Mouse (Mus musculus): ENCODE measurements around the gene Cage1. TPM values are rescaled to one million over a fixed set of nuclear protein-coding genes. Genes with fewer than 3 reads are reported as not detected.

Cage1 gene
- 0.02 TPM in 1 of 2 replicates, not detected in the other for polyA plus RNA-seq (2012)

DNA sequence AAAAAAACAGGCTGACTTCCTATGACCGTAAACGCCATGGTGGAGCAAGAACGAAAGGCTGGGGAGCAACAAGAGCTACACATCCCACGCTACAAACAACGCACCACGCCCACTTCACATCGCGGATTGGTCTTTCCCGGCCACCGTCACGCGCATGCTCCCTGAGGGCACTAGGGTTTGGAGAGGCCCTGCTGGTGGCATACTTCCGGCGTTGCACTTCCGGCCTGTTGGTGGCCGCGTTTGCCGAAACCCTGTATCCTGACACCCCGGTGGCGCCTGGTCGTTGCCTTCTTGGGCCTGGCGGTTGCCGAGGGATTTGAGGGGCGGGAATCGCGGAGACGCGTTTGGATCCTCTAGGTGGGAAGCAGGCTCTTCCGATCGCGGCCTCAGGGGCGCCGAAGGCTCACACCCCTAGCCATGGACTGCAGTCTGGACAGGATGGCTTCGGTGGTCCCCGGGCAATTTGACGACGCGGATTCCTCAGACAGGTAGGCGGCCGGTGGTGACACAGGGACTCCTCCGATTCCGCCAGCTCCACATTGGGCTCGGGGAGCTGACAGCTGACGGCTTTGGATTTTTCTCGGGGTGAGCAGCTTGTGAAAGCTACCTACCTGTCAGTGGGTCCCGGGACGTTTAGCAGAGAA lies at the start of gene Cage1:
Cage1 (minus strand) TSS at position 26 of the 644 bp plus-strand sequence.
- H3K36me3 ChIP-seq (ENCODE audit: control insufficient read depth) = peaks cover 31% of the 10 kb centered on the region
- H3K27me3 ChIP-seq (ENCODE audit: control insufficient read depth) = no peaks in the 10 kb centered on the region
- TF ChIP-seq GATA1 (IDR thresholded peaks at IDR 0.05; ENCODE audit: low read length) = no peak
- no peak for TF ChIP-seq TAL1 (IDR thresholded peaks at IDR 0.05; ENCODE audit: low read length)
- peak within 1 kb of the TSS; percentile 79 for H3K4me3 ChIP-seq (replicated peaks)
- H3K4me1 ChIP-seq (ENCODE audit: control insufficient read depth) = peaks cover 38% of the 10 kb centered on the region
- no peaks in the 10 kb centered on the region; the same call in 1 of the 2 replicates for H3K9me3 ChIP-seq (ENCODE audit: control insufficient read depth, low read length)

DNA sequence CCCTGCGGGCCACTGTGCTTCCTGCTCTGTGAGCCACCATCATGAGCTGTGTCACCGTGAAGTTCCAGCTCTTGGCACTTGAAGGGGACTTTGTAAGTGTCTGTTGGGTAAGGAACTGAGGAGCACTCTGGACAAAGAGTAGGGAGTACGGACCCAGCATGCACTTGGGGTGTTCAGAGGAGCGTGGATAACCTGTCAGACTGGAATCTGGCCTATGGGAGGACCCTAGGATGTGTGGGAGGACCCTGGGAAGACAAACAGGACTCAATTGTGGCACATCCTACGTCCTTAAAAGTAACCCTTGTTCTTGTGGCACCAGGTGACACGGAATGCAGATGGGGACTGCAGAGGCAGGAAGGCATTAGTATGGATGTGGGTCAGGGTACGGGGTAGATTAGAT lies 44.3 kb upstream of the Cage1 start:
- no peak for TF ChIP-seq TAL1 (IDR thresholded peaks at IDR 0.05; ENCODE audit: low read length)
- no peak for TF ChIP-seq GATA1 (IDR thresholded peaks at IDR 0.05; ENCODE audit: low read length)

GRCm38 (mm10) chr13:38080725-38081124 lies 43.9 kb upstream of the Cage1 start:
- TF ChIP-seq GATA1 (IDR thresholded peaks at IDR 0.05; ENCODE audit: low read length) = no peak
- Histone ChIP-seq H3K4me1 (ENCODE audit: control insufficient read depth) (no peaks in the 10 kb centered on the region), H3K36me3 (ENCODE audit: control insufficient read depth) (no peaks in the 10 kb centered on the region), H3K27me3 (ENCODE audit: control insufficient read depth) (peaks cover 10% of the 10 kb centered on the region), H3K4me3 (replicated peaks) (no peak overlapping the region), H3K9me3 (ENCODE audit: control insufficient read depth, low read length) (no peaks in the 10 kb centered on the region)

More for the DNA sequence above, 44.3 kb upstream of the Cage1 start:
- Histone ChIP-seq H3K4me1 (ENCODE audit: control insufficient read depth) (no peaks in the 10 kb centered on the region), H3K27me3 (ENCODE audit: control insufficient read depth) (peaks cover 10% of the 10 kb centered on the region), H3K36me3 (ENCODE audit: control insufficient read depth) (no peaks in the 10 kb centered on the region), H3K4me3 (replicated peaks) (no peak overlapping the region), H3K9me3 (ENCODE audit: control insufficient read depth, low read length) (no peaks in the 10 kb centered on the region)

- Histone ChIP-seq H3K27me3 (ENCODE audit: control insufficient read depth) (peaks cover 10% of the 10 kb centered on the region), H3K4me1 (ENCODE audit: control insufficient read depth) (no peaks in the 10 kb centered on the region), H3K36me3 (ENCODE audit: control insufficient read depth) (no peaks in the 10 kb centered on the region), H3K9me3 (ENCODE audit: control insufficient read depth, low read length) (no peaks in the 10 kb centered on the region), H3K4me3 (replicated peaks) (no peak overlapping the region)
- TF ChIP-seq TAL1 (IDR thresholded peaks at IDR 0.05; ENCODE audit: low read length) (no peak), GATA1 (IDR thresholded peaks at IDR 0.05; ENCODE audit: low read length) (no peak)
These were observed 43.1 kb upstream of the Cage1 start for GRCm38 (mm10) chr13:38080014-38080413.

GRCm38 (mm10) chr13:38079366-38079765 lies 42.5 kb upstream of the Cage1 start:
- H3K4me1 ChIP-seq (ENCODE audit: control insufficient read depth) = peaks cover 2% of the 10 kb centered on the region
- TF ChIP-seq GATA1 (IDR thresholded peaks at IDR 0.05; ENCODE audit: low read length) (no peak), TAL1 (IDR thresholded peaks at IDR 0.05; ENCODE audit: low read length) (no peak)
- H3K4me3 ChIP-seq (replicated peaks) = no peak overlapping the region
- H3K9me3 ChIP-seq (ENCODE audit: control insufficient read depth, low read length) = no peaks in the 10 kb centered on the region
- no peaks in the 10 kb centered on the region for H3K36me3 ChIP-seq (ENCODE audit: control insufficient read depth)
- peaks cover 11% of the 10 kb centered on the region for H3K27me3 ChIP-seq (ENCODE audit: control insufficient read depth)

GRCm38 (mm10) chr13:38078836-38079235 lies 42.0 kb upstream of the Cage1 start:
- H3K4me3 ChIP-seq (replicated peaks) = no peak overlapping the region
- peaks cover 13% of the 10 kb centered on the region for H3K27me3 ChIP-seq (ENCODE audit: control insufficient read depth)
- H3K9me3 ChIP-seq (ENCODE audit: control insufficient read depth, low read length) = no peaks in the 10 kb centered on the region
- H3K4me1 ChIP-seq (ENCODE audit: control insufficient read depth) = peaks cover 8% of the 10 kb centered on the region
- TF ChIP-seq TAL1 (IDR thresholded peaks at IDR 0.05; ENCODE audit: low read length) = no peak
- TF ChIP-seq GATA1 (IDR thresholded peaks at IDR 0.05; ENCODE audit: low read length) = no peak
- no peaks in the 10 kb centered on the region for H3K36me3 ChIP-seq (ENCODE audit: control insufficient read depth)

DNA sequence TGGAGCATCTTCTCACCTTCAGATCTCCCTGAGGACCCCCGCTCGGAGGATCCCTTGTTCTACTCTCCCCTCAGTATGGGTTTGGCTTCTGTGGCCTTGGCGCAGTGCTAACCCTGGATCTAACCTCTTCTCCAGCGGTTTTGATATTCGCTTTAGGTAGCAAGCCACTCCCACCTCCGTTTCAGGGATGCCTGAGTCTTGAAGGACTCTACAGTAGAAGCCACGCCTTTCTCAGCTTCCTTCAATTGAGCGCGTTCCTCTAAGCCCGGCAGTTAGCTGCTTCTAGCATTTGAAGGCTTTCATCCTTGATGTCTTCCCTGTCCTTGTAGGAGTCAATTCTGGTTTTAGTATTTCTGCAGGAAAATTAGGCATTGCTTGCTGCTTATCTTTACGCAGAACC lies 40.2 kb upstream of the Cage1 start:
- TF ChIP-seq TAL1 (IDR thresholded peaks at IDR 0.05; ENCODE audit: low read length) (no peak), GATA1 (IDR thresholded peaks at IDR 0.05; ENCODE audit: low read length) (no peak)
- Histone ChIP-seq H3K4me3 (replicated peaks) (no peak overlapping the region), H3K4me1 (ENCODE audit: control insufficient read depth) (peaks cover 10% of the 10 kb centered on the region), H3K27me3 (ENCODE audit: control insufficient read depth) (peaks cover 13% of the 10 kb centered on the region), H3K9me3 (ENCODE audit: control insufficient read depth, low read length) (no peaks in the 10 kb centered on the region), H3K36me3 (ENCODE audit: control insufficient read depth) (no peaks in the 10 kb centered on the region)

GRCm38 (mm10) chr13:38074404-38074803 lies 37.5 kb upstream of the Cage1 start:
- Histone ChIP-seq H3K4me3 (replicated peaks) (no peak overlapping the region), H3K36me3 (ENCODE audit: control insufficient read depth) (no peaks in the 10 kb centered on the region), H3K27me3 (ENCODE audit: control insufficient read depth) (peaks cover 13% of the 10 kb centered on the region), H3K9me3 (ENCODE audit: control insufficient read depth, low read length) (no peaks in the 10 kb centered on the region), H3K4me1 (ENCODE audit: control insufficient read depth) (peaks cover 10% of the 10 kb centered on the region)
- no peak for TF ChIP-seq GATA1 (IDR thresholded peaks at IDR 0.05; ENCODE audit: low read length)
- no peak for TF ChIP-seq TAL1 (IDR thresholded peaks at IDR 0.05; ENCODE audit: low read length)

DNA sequence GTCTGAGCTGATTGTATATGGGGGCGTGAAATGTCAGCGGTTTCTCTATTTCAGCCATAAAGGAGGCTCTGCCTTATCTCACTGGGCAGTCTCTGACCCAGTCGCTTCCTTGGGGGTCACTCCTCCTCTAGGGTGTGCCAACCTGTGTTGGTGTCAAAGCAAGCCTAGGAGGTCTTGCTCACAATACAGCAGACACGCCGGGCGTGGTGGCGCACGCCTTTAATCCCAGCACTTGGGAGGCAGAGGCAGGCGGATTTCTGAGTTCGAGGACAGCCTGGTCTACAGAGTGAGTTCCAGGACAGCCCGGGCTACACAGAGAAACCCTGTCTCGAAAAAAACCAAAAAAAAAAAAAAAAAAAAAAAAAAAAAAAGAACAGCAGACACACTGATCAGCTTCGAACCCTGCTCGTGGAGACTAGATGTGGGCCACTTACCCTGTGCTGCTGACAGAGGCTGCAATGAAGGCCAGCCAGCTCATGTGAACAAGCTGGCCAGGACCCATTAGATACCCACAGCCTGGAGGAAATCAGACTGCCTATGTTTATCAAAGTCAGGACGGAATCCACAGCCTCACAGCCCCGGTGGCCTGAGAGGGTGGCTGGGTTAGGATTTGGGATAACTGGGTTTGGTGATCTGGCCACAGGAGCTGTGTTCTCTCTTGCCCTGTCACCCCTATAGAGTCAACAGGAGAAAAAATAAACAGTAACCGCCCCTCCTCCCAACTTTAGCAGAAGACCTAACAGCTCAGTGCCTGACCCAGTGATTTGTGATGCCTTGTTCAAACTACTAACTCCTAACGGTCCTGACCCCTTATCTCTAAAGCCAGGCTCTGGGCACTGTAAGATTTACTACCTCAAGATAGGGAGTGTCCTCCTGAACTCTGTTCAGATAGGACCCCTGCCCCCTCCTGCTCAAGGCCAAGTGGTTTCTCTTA lies 36.8 kb upstream of the Cage1 start:
- Histone ChIP-seq H3K4me3 (replicated peaks) (no peak overlapping the region), H3K27me3 (ENCODE audit: control insufficient read depth) (peaks cover 11% of the 10 kb centered on the region), H3K4me1 (ENCODE audit: control insufficient read depth) (peaks cover 10% of the 10 kb centered on the region), H3K9me3 (ENCODE audit: control insufficient read depth, low read length) (no peaks in the 10 kb centered on the region), H3K36me3 (ENCODE audit: control insufficient read depth) (no peaks in the 10 kb centered on the region)
- TF ChIP-seq GATA1 (IDR thresholded peaks at IDR 0.05; ENCODE audit: low read length) = no peak
- TF ChIP-seq TAL1 (IDR thresholded peaks at IDR 0.05; ENCODE audit: low read length) = no peak

Measured in erythroblast, embryonic 14.5 days (primary cell).